Mouse (Mus musculus) cerebellum, adult 11-12 months (tissue): ENCODE measurements around the gene Ssh2.
"Not testable (repeated sequence)": the region's sequence is repeated elsewhere in the genome, so short reads cannot be mapped to it uniquely, and the experiment has no call there.

ENCODE experiments used
- DNase-seq: peaks from one replicate; pipeline ENCODE4 v3.0.0; 2022

Gene Ssh2

GRCm38 (mm10) chr11:77231514-77231913 is 15.4 kb downstream of the Ssh2 start:
- DNase-seq = no peak

GRCm38 (mm10) chr11:77235267-77235666 is 19.2 kb downstream of the Ssh2 start:
- no peak for DNase-seq

- no peak for DNase-seq
Observed at GRCm38 (mm10) chr11:77239658-77240345, 23.7 kb downstream of the Ssh2 start.

GRCm38 (mm10) chr11:77240466-77241246 is 24.6 kb downstream of the Ssh2 start:
- DNase-seq = no peak

- DNase-seq = no peak
Observed at GRCm38 (mm10) chr11:77242912-77243311, 26.8 kb downstream of the Ssh2 start.

GRCm38 (mm10) chr11:77252826-77253225 is 36.7 kb downstream of the Ssh2 start:
- no peak for DNase-seq

- no peak for DNase-seq
Observed at GRCm38 (mm10) chr11:77259441-77259840, 43.4 kb downstream of the Ssh2 start.

GRCm38 (mm10) chr11:77267401-77267800 is 51.3 kb downstream of the Ssh2 start:
- no peak for DNase-seq

GRCm38 (mm10) chr11:77276000-77276399 is 59.9 kb downstream of the Ssh2 start:
- DNase-seq = no peak

GRCm38 (mm10) chr11:77278538-77278937 is 62.5 kb downstream of the Ssh2 start:
- not testable (repeated sequence) for DNase-seq

GRCm38 (mm10) chr11:77280219-77280618 is 64.1 kb downstream of the Ssh2 start:
- DNase-seq = no peak

GRCm38 (mm10) chr11:77291447-77291846 is 75.4 kb downstream of the Ssh2 start:
- DNase-seq = no peak

GRCm38 (mm10) chr11:77293673-77294072 is 77.6 kb downstream of the Ssh2 start:
- not testable (repeated sequence) for DNase-seq

- no peak for DNase-seq
Observed at GRCm38 (mm10) chr11:77297246-77297645, 81.2 kb downstream of the Ssh2 start.

GRCm38 (mm10) chr11:77307205-77307604 is 91.1 kb downstream of the Ssh2 start:
- no peak for DNase-seq

GRCm38 (mm10) chr11:77308533-77308932 is 92.4 kb downstream of the Ssh2 start:
- no peak for DNase-seq

GRCm38 (mm10) chr11:77317721-77318477 is 101.8 kb downstream of the Ssh2 start:
- no peak for DNase-seq

GRCm38 (mm10) chr11:77318478-77319118 is 102.5 kb downstream of the Ssh2 start:
- no peak for DNase-seq

GRCm38 (mm10) chr11:77321214-77321613 is 105.1 kb downstream of the Ssh2 start:
- DNase-seq = no peak

- no peak for DNase-seq
Observed at GRCm38 (mm10) chr11:77330529-77330928, 114.4 kb downstream of the Ssh2 start.

GRCm38 (mm10) chr11:77347273-77347672 is 131.2 kb downstream of the Ssh2 start:
- DNase-seq = no peak

- DNase-seq = peak; percentile 73
Observed at GRCm38 (mm10) chr11:77348142-77348741, 132.2 kb downstream of the Ssh2 start.

GRCm38 (mm10) chr11:77348985-77349384 is 132.9 kb downstream of the Ssh2 start:
- no peak for DNase-seq
